Mouse (Mus musculus) brain, embryonic 14.5 days (tissue): ENCODE measurements around the gene Aqp11. TPM values are rescaled to one million over a fixed set of nuclear protein-coding genes. Genes with fewer than 3 reads are reported as not detected.

Experiments used
- DNase-seq: peaks from one replicate; pipeline ENCODE4 v3.0.0-alpha.2; 2011; ENCODE audit warnings: low read depth
- CTCF ChIP-seq: fragments of 200-500 bp; IDR thresholded peaks from 2 replicates; pipeline ENCODE4 v1.5.1; 2012; ENCODE audit warnings: inconsistent platforms, mild to moderate bottlenecking, moderate library complexity, borderline replicate concordance; ENCODE audit not compliant: insufficient read depth, insufficient read length; ENCODE audit errors: extremely low read depth
- POLR2A ChIP-seq: fragments of 200-500 bp; IDR thresholded peaks from 2 replicates; pipeline ENCODE4 v1.6.1; 2012; ENCODE audit warnings: mild to moderate bottlenecking, inconsistent platforms, borderline replicate concordance; ENCODE audit not compliant: poor library complexity, insufficient read depth, insufficient read length, severe bottlenecking; ENCODE audit errors: extremely low read depth
- polyA plus RNA-seq: library from polyadenylated mRNA; depleted of rRNA; stranded (reverse); fragments of >200 nt; gene quantifications from 2 replicates; pipeline ENCODE4 v1.2.3, GENCODE M21; 2012; rRNA removed

The Aqp11 gene
- polyA plus RNA-seq, 1 experiment = 10.2 TPM

- no peak for DNase-seq
- no peak for TF ChIP-seq POLR2A
- TF ChIP-seq CTCF = no peak
Measured at GRCm38 (mm10) chr7:97695441-97695840, 42.6 kb downstream of the Aqp11 start.

- no peak for DNase-seq
- TF ChIP-seq CTCF = no peak
- no peak for TF ChIP-seq POLR2A
Measured at GRCm38 (mm10) chr7:97687831-97688230, 50.3 kb downstream of the Aqp11 start.

GRCm38 (mm10) chr7:97679239-97679638 lies 58.9 kb downstream of the Aqp11 start:
- peak; percentile 53 for DNase-seq
- TF ChIP-seq CTCF (no peak), POLR2A (no peak)

Other genes starting within 250 kb of the Aqp11 start
- gene Aamdc, start 158.8 kb downstream of the Aqp11 start, polyA plus RNA-seq = 28.3 and 36.3 TPM in 2 replicates
- 11.9 and 17.3 TPM in 2 replicates for gene Rsf1, start 158.4 kb downstream of the Aqp11 start, polyA plus RNA-seq
- gene Clns1a, start 41.7 kb downstream of the Aqp11 start, polyA plus RNA-seq = 114 and 124 TPM in 2 replicates
- 96.0 and 138 TPM in 2 replicates for gene Pak1, start 50.3 kb upstream of the Aqp11 start, polyA plus RNA-seq
- gene Gdpd4, start 181.7 kb upstream of the Aqp11 start, polyA plus RNA-seq = 0.03 TPM in 1 of 2 replicates, not detected in the other